Mouse (Mus musculus): ENCODE data around the gene Gm3187.
"Not testable (repeated sequence)": the region's sequence is repeated elsewhere in the genome, so short reads cannot be mapped to it uniquely, and the experiment has no call there.

The Gm3187 gene

GRCm38 (mm10) chr14:5483907-5484306, at the start of gene Gm3187:
Gene Gm3187, plus strand, starts transcription at chr14:5484207.
- not testable (repeated sequence) for DNase-seq

GRCm38 (mm10) chr14:5455367-5455766, 28.6 kb upstream of the Gm3187 start, which contains the start of gene Gm3194:
Gene Gm3194, minus strand, starts transcription at chr14:5455467.
- not testable (repeated sequence) for DNase-seq

- not testable (repeated sequence) for DNase-seq
These were observed 23.5 kb upstream of the Gm3187 start for GRCm38 (mm10) chr14:5460469-5460868.

- not testable (repeated sequence) for DNase-seq
These were observed 6.3 kb upstream of the Gm3187 start, which contains the start of gene Gm8246 for GRCm38 (mm10) chr14:5477730-5478129. Gene Gm8246, minus strand, starts transcription at chr14:5477830.

- not testable (repeated sequence) for DNase-seq
These were observed 17.4 kb downstream of the Gm3187 start, which contains the start of gene Gm3488 for GRCm38 (mm10) chr14:5501374-5501773. Gene Gm3488, plus strand, starts transcription at chr14:5501674.

- not testable (repeated sequence) for DNase-seq
These were observed 54.2 kb downstream of the Gm3187 start, which contains the start of gene Gm3532 for GRCm38 (mm10) chr14:5538196-5538595. Gene Gm3532, plus strand, starts transcription at chr14:5538496.
